Mouse (Mus musculus) frontal cortex, adult (tissue): ENCODE results near the gene Id3.
A peak's percentile ranks its signal among the peaks of the same experiment; 100 is the strongest.

Experiments
- ATAC-seq: cut with Nextera tagmentation; 2 replicates; pipeline ENCODE4 v1.9.2; 2017; ENCODE audit warnings: mild to moderate bottlenecking, moderate library complexity, mixed read lengths; ENCODE audit not compliant: low TSS enrichment

Id3 gene

GRCm38 (mm10) chr4:136124581-136124980 lies 18.7 kb upstream of the Id3 start:
- no peak for ATAC-seq

- ATAC-seq, result no peak
Observed at GRCm38 (mm10) chr4:136125458-136125857, 17.8 kb upstream of the Id3 start.

- ATAC-seq, result no peak
Observed at GRCm38 (mm10) chr4:136126019-136126418, 17.3 kb upstream of the Id3 start.

GRCm38 (mm10) chr4:136127670-136128069 lies 15.6 kb upstream of the Id3 start:
- ATAC-seq, result no peak

GRCm38 (mm10) chr4:136129842-136130241 lies 13.5 kb upstream of the Id3 start:
- ATAC-seq, result no peak

- ATAC-seq, result no peak
Observed at GRCm38 (mm10) chr4:136133801-136134200, 9.5 kb upstream of the Id3 start.

GRCm38 (mm10) chr4:136134418-136134977 lies 8.8 kb upstream of the Id3 start:
- no peak for ATAC-seq

GRCm38 (mm10) chr4:136134978-136135873 lies 8.1 kb upstream of the Id3 start:
- no peak for ATAC-seq

- no peak for ATAC-seq
Observed at GRCm38 (mm10) chr4:136135874-136136728, 7.2 kb upstream of the Id3 start.

GRCm38 (mm10) chr4:136139326-136140110 lies 3.8 kb upstream of the Id3 start:
- no peak for ATAC-seq

GRCm38 (mm10) chr4:136140327-136141250 lies 2.7 kb upstream of the Id3 start:
- peak; percentile 91 for ATAC-seq

GRCm38 (mm10) chr4:136142267-136143192 lies 767 bp upstream of the Id3 start:
- no peak for ATAC-seq

GRCm38 (mm10) chr4:136144126-136144926 lies 1.0 kb downstream of the Id3 start:
- ATAC-seq, result no peak

- no peak for ATAC-seq
Observed at GRCm38 (mm10) chr4:136144927-136145292, 1.6 kb downstream of the Id3 start.

GRCm38 (mm10) chr4:136145362-136145885 lies 2.1 kb downstream of the Id3 start:
- ATAC-seq, result no peak

GRCm38 (mm10) chr4:136145991-136146711 lies 2.9 kb downstream of the Id3 start:
- no peak for ATAC-seq

- no peak for ATAC-seq
Observed at GRCm38 (mm10) chr4:136146712-136147154, 3.4 kb downstream of the Id3 start.
